Mouse (Mus musculus): Measurements from ENCODE around the gene Sult3a2.
"Not testable (repeated sequence)": the region's sequence is repeated elsewhere in the genome, so short reads cannot be mapped to it uniquely, and the experiment has no call there.

DNA sequence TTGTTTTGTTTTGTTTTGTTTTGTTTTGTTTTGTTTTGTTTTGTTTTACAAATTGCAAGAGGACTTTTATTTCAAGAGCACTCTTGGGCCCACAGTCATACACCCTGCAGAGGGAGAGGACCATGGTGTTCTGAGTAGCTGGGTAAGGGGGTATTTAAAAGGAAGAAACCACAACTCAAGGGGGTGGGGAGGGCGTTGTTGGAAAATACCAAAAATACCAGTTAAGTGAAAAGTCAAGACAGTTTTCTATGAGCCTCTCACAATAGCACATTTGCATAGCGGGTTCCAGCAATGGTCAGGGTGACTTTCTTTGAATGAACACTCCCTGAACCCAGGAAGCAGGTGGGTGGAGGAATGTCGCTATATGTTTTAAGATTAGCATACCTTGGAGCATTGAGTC is 5.7 kb upstream of the Sult3a2 start:
- not testable (repeated sequence) for TF ChIP-seq POLR2A, CTCF (IDR thresholded peaks at IDR 0.05; ENCODE audit: insufficient read depth, low read depth, low read length)
